Mouse (Mus musculus) bone marrow macrophage, adult 2 months (primary cell): Measurements from ENCODE around the gene Fancf.

Experiments
- CTCF ChIP-seq: IDR thresholded peaks from 2 replicates; pipeline ENCODE4 v1.5.1; 2012; ENCODE audit warnings: low read depth, mild to moderate bottlenecking, low read length, moderate library complexity
- POLR2A ChIP-seq: IDR thresholded peaks from 2 replicates; pipeline ENCODE4 v1.6.1; 2012; ENCODE audit warnings: mild to moderate bottlenecking, low read depth, low read length, borderline replicate concordance

DNA sequence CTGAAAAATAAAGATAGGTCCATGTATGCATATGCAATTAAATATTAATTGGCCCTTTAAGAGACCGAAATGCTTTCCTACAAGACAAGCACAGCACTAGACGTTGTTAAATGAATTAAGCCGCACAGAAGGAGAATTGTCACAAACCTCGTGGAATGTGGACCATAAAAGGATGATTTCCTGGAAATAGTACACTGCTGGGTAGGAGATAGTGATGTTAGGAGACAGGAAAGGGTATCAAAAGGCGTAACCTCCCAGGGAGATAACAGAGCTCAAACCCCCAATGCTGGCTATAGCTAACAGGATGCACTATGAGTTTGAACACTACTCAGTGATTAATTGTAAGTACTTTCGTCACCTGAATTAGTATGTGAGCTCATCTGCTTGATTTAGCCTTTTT is 11.2 kb downstream of the Fancf start:
- no peak for TF ChIP-seq CTCF
- TF ChIP-seq POLR2A = no peak
